Mouse (Mus musculus) adrenal gland, postnatal 10 days (tissue): Measurements from ENCODE around the gene Arhgap24. TPM values are rescaled to one million over a fixed set of nuclear protein-coding genes. Genes with fewer than 3 reads are reported as not detected.
"Not testable (repeated sequence)": the region's sequence is repeated elsewhere in the genome, so short reads cannot be mapped to it uniquely, and the experiment has no call there.

Experiments
- DNase-seq: peaks from one replicate; pipeline ENCODE4 v3.0.0; 2021; ENCODE audit warnings: mixed read lengths
- total RNA-seq, 2 experiments: library from RNA; stranded (reverse); gene quantifications; 2 replicates each; pipeline ENCODE4 v1.2.3; 2021

Arhgap24 gene
- total RNA-seq, 2 experiments from 2014 or later, result 16.0 to 17.7 TPM

GRCm38 (mm10) chr5:102801469-102801868 is 320.3 kb downstream of the Arhgap24 start:
- DNase-seq, result no peak

- no peak for DNase-seq
These were observed 321.6 kb downstream of the Arhgap24 start for GRCm38 (mm10) chr5:102802833-102803232.

- DNase-seq, result no peak
These were observed 322.5 kb downstream of the Arhgap24 start for GRCm38 (mm10) chr5:102803675-102804074.

- DNase-seq, result no peak
These were observed 326.3 kb downstream of the Arhgap24 start for GRCm38 (mm10) chr5:102807518-102807917.

- DNase-seq, result no peak
These were observed 329.3 kb downstream of the Arhgap24 start for GRCm38 (mm10) chr5:102810366-102810957.

- no peak for DNase-seq
These were observed 332.1 kb downstream of the Arhgap24 start for GRCm38 (mm10) chr5:102813271-102813670.

GRCm38 (mm10) chr5:102817641-102818040 is 336.4 kb downstream of the Arhgap24 start:
- DNase-seq, result no peak

- DNase-seq, result peak; percentile 42
These were observed 344.3 kb downstream of the Arhgap24 start for GRCm38 (mm10) chr5:102825538-102825937.

- no peak for DNase-seq
These were observed 357.9 kb downstream of the Arhgap24 start for GRCm38 (mm10) chr5:102839071-102839470.

- no peak for DNase-seq
These were observed 362.9 kb downstream of the Arhgap24 start for GRCm38 (mm10) chr5:102843934-102844709.

- DNase-seq, result peak; percentile 85
These were observed 363.8 kb downstream of the Arhgap24 start for GRCm38 (mm10) chr5:102844731-102845598.

GRCm38 (mm10) chr5:102845800-102846199 is 364.6 kb downstream of the Arhgap24 start:
- DNase-seq, result no peak

GRCm38 (mm10) chr5:102847859-102848258 is 366.7 kb downstream of the Arhgap24 start:
- DNase-seq, result peak; percentile 10

- no peak for DNase-seq
These were observed 370.6 kb downstream of the Arhgap24 start for GRCm38 (mm10) chr5:102851761-102852160.

GRCm38 (mm10) chr5:102853750-102854149 is 372.6 kb downstream of the Arhgap24 start:
- DNase-seq, result no peak

- no peak for DNase-seq
These were observed 374.6 kb downstream of the Arhgap24 start for GRCm38 (mm10) chr5:102855805-102856204.

- no peak for DNase-seq
These were observed 376.9 kb downstream of the Arhgap24 start for GRCm38 (mm10) chr5:102858047-102858446.

GRCm38 (mm10) chr5:102859749-102860148 is 378.6 kb downstream of the Arhgap24 start:
- no peak for DNase-seq

- DNase-seq, result no peak
These were observed 387.0 kb downstream of the Arhgap24 start for GRCm38 (mm10) chr5:102868196-102868595.

- not testable (repeated sequence) for DNase-seq
These were observed 391.8 kb downstream of the Arhgap24 start for GRCm38 (mm10) chr5:102872996-102873395.

- DNase-seq, result peak; percentile 59
These were observed 393.6 kb downstream of the Arhgap24 start for GRCm38 (mm10) chr5:102874605-102875298.

- no peak for DNase-seq
These were observed 394.4 kb downstream of the Arhgap24 start for GRCm38 (mm10) chr5:102875628-102876027.
